Mouse (Mus musculus): ENCODE results near the gene Atrnl1. TPM values are rescaled to one million over a fixed set of nuclear protein-coding genes. Genes with fewer than 3 reads are reported as not detected.

The Atrnl1 gene
- total RNA-seq, 2 experiments from 2014 or later: 7.1 to 8.0 TPM

DNA sequence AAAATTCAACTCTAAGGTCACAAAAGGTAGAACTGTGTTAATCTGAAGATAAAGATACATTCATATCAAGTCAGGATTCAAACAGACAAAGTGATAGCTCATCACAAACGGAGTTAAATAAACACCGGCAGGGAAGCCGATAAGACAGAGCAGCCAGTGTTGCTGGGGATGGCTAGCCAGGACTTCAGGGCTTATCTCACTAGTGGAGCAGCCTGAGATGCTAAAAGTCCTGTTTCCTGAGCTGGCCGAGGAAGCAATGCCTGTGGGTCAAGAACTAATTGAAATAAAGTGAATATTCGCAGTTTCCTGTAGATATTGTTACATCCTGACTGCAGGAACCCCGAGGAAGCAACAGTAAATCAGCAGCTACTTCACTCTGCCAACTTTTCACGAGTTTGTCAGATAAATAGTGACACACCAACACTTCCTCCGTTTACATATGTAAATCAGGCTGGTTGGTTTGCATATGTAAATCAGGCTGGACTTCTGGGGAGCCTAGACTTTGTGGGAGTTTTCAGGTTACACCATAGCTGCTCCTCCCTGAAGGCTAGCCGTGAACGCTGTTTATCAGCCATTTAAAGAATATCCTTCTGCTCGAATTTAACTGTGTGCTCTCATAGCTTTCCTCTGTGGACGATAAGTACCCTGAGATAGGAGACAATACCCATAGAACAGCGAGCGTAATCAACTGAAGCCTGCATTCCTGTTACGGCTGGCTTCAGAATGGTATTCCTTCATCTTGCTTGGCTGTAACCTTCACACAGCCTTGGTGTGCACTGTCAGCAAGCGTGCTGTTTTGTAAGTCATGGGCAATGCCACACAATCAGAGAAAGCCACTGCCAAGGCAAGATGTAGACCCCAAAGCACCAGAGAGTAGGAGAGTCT, 453.5 kb downstream of the Atrnl1 start:
- no peak for TF ChIP-seq CTCF (IDR thresholded peaks at IDR 0.05)
- Histone ChIP-seq H3K27ac (no peak overlapping the region), H3K4me3 (no peak overlapping the region)
- intact Hi-C loops (cut with DNase I): no loop called here
- no peak for DNase-seq

DNA sequence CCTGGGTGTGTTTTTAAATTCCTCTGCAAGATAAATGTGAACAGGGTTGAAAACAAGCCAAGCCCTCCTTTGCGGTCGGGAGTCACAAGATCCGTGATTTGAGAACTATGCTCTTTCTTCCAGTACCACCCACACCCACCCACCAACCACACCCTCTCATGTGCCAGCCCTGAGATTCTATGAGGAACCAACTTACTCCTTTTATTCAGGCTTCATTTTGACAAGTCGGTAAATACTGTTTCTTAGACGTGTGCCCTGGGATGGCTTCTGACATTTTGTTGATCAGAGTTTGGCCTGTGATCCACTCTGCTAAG, 454.1 kb downstream of the Atrnl1 start:
- DNase-seq: no peak
- Histone ChIP-seq H3K27ac (no peak overlapping the region), H3K4me3 (no peak overlapping the region)
- intact Hi-C loops (cut with DNase I): no loop called here
- no peak for TF ChIP-seq CTCF (IDR thresholded peaks at IDR 0.05)

DNA sequence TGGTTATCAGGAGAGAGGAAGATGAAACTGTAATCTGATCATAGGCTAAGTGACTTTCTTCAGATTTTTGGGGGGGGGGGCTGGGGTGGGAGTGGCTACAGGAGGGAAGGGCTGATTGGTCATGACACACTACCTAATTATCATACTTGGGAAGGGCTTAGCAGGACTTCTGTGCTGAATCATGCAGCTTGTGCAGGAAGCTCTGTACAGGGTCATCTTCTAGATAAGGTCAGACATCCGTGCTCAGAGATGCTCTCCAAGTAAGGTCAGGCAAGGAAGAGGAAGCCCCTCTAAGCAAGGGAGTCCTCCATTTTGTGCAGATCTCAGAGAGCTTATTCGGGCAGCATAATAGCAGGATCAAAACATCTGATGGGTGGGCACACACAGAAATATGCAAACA, 454.7 kb downstream of the Atrnl1 start:
- TF ChIP-seq CTCF (IDR thresholded peaks at IDR 0.05): no peak
- no peak overlapping the region for H3K27ac ChIP-seq
- no peak for DNase-seq
- intact Hi-C loops (cut with DNase I): no loop called here
- no peak overlapping the region for H3K4me3 ChIP-seq

DNA sequence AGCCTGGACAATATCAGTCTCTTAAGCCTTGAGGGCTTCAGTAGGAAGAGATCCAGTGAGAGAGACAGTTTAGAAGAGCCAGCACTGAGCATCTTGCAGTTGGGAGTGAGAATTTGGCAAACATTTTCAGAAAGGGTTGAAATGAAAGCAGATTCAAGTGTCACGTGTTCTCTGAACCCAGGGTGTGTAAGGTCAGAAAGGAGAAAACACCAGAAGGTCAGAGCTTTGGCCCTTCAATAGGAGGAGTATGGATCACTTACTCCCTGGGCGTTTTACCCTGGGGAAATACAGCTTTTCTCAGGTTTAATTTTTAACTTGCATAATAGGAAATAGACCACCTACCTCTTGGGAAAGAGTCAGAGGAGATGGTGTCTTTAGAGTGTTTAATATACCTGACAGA, 457.3 kb downstream of the Atrnl1 start:
- H3K27ac ChIP-seq: no peak overlapping the region
- TF ChIP-seq CTCF (IDR thresholded peaks at IDR 0.05): no peak
- intact Hi-C loops (cut with DNase I): no loop called here
- no peak for DNase-seq
- no peak overlapping the region for H3K4me3 ChIP-seq

DNA sequence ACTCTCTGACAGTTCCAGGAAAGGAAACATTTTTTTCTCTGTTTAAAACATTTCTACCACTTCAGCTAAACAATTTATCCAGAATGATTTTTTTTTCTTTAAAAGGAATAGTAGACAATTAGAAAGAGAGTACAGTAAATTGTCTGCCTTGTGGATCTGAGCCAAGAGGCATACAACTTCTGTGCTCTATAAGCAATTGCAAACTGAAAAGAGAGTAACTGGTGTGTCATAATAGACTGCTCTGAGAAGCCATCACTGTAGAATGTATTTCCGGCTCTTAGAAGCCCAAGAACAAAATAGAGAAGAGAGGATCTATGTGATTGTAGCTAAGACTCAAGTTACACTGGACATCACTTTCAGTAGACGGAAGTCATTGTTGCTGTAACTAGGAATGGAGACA, 458.1 kb downstream of the Atrnl1 start:
- no peak for TF ChIP-seq CTCF (IDR thresholded peaks at IDR 0.05)
- H3K27ac ChIP-seq: no peak overlapping the region
- H3K4me3 ChIP-seq: no peak overlapping the region
- DNase-seq: no peak
- intact Hi-C loops (cut with DNase I): no loop called here

DNA sequence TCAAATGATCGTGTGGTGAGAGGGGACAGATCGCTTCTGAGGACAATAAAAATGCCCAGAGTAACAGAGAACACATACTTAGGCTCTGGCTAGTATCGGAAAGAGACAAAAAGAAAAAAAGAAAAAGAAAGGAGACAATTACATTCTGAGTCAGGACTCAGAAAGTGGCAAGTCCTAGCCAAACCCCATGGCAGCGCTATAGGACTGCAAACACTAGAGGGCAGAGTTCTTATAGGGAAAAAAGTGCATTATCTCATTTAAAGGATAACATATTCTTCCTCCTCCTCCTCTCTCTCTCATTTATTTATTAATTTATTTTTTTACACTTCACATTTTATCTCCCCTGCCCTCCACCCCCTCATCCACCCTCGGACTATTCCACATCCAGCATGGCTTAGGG, 461.6 kb downstream of the Atrnl1 start:
- no peak for DNase-seq
- intact Hi-C loops (cut with DNase I): loop anchor here (5.0 kb wide), 1 partner anchor 395 kb away; no protein-coding TSS in a partner anchor
- Histone ChIP-seq H3K4me3 (no peak overlapping the region), H3K27ac (no peak overlapping the region)
- peak; percentile 52 for TF ChIP-seq CTCF (IDR thresholded peaks at IDR 0.05)

DNA sequence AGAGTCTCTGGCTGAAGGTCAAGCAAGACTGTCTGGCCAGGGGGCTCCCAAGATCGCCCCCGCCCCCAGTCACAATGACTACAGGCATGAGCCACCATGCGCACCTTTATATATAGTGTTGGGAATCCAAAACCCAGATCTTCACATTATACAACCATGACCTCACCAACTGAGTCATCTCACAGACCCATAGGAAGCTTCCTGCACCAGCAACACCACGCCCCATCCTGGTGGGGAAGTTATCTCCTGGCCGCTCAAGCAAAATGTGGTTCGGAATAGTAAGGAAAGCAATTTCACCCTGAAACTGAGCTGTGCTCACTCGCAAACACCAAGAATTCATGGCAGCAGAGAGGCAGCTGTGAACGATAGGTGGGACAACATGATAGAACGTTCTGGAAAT, 462.0 kb downstream of the Atrnl1 start:
- H3K27ac ChIP-seq: no peak overlapping the region
- intact Hi-C loops (cut with DNase I): loop anchor here (5.0 kb wide), 1 partner anchor 394 kb away; no protein-coding TSS in a partner anchor
- no peak for TF ChIP-seq CTCF (IDR thresholded peaks at IDR 0.05)
- no peak for DNase-seq
- H3K4me3 ChIP-seq: no peak overlapping the region

DNA sequence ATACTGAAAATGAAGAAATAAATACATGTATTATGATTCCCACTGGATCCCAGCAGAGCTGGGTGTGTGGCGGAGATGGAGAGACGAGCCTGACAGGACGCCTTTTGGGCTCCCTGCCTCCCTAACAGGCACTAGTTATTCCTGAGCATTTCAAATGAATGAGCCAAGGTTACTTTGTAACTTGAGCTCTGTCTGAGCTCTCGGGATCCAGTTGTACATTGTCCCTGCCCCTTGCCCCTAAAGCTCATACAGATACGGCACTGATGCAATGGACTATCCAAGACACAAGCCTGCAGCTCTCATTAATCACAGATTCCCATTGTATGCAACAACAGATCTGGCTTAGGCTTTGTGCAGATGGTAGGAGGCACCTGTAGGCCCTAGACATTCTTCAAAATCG, 464.4 kb downstream of the Atrnl1 start:
- no peak for TF ChIP-seq CTCF (IDR thresholded peaks at IDR 0.05)
- intact Hi-C loops (cut with DNase I): no loop called here
- Histone ChIP-seq H3K4me3 (no peak overlapping the region), H3K27ac (no peak overlapping the region)
- no peak for DNase-seq

DNA sequence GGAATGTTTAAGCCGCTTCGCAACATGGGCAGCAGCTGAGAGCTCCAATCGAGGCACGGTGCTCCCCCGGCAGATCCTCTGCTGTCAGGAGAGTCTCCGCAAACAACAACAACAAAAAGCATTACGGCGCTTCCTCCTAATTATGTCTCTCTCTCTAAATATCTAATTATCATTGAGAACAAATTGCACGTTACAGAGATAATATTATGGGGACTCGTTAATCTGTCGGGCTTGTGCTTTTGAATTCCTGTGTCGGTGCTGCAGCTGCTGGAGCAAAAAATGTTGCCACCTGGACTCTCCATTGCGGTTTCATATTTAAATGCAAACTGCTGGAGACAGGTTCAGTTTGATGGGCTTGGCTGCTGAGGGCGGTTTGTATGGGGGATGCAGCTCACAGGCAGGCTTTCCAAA, 466.1 kb downstream of the Atrnl1 start:
- intact Hi-C loops (cut with DNase I): no loop called here
- no peak for DNase-seq
- H3K27ac ChIP-seq: no peak overlapping the region
- TF ChIP-seq CTCF (IDR thresholded peaks at IDR 0.05): no peak
- H3K4me3 ChIP-seq: no peak overlapping the region

DNA sequence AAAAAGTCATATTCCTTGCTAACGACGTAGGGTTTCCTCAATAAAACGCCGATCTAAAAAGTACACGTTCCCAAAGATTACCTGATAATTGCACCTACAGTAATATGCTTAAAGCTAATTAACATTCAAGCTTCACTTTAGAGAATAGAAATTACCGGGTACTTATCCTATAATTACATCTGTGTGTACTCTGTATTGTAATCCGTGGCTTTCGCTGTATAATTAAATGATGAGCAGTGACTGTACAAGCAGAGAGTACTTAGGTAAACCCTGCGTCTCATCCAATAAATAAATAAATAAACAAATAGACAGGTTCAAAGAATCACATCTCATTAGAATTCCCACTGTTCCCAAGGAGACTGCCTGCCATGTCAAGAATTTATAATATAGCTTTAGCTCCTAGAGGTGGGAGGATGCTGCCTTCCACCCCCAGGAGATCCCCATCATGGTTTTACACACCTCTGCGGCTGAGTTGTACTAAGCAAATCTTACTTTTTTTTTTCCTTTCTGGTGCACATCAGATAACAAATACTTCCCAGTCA, 466.8 kb downstream of the Atrnl1 start:
- no peak overlapping the region for H3K27ac ChIP-seq
- no peak for TF ChIP-seq CTCF (IDR thresholded peaks at IDR 0.05)
- DNase-seq: no peak
- intact Hi-C loops (cut with DNase I): no loop called here
- H3K4me3 ChIP-seq: no peak overlapping the region

DNA sequence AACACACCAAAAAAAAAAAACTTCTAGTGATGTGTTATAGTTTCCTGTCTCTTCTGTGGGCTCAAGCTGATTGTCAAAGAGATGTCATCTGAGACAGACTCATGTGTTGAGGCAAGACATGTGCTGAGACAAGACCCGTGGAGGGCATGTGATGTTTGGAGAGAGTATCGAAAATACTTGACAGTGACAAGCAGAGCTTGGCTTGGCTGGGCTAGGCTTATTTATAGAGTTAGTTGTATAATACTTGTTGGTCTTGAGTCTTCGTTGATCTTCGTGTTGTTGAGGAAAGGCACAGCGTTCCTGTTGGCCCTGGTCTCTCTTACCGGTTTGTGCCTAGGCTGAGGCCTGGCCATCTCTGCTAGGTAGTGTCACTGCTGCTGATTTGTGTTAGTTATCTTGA, 469.3 kb downstream of the Atrnl1 start:
- H3K27ac ChIP-seq: no peak overlapping the region; the same call in 1 of the 2 replicates
- intact Hi-C loops (cut with DNase I): no loop called here
- no peak overlapping the region for H3K4me3 ChIP-seq
- TF ChIP-seq CTCF (IDR thresholded peaks at IDR 0.05): no peak
- DNase-seq: no peak

DNA sequence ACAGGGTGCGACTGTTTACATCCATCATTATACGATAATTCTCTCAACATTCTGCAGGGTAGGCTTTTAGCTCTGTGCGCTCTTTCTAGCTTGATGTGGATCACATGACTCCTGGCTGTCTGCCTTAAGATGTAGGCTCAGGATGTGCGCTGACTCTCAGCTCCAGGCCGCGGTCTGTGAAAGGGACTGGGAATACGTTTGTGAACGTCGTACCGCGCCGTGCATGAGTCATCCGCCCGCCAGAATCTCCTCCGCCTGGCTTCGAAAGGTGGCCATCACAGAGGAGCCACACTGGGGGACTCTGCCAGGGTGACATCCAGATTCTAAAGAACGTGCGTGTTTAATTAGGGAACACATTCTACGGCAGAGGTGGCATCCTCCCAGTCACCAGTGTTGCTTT, 471.9 kb downstream of the Atrnl1 start:
- no peak for DNase-seq
- Histone ChIP-seq H3K27ac (no peak overlapping the region), H3K4me3 (no peak overlapping the region)
- TF ChIP-seq CTCF (IDR thresholded peaks at IDR 0.05): no peak
- intact Hi-C loops (cut with DNase I): no loop called here

DNA sequence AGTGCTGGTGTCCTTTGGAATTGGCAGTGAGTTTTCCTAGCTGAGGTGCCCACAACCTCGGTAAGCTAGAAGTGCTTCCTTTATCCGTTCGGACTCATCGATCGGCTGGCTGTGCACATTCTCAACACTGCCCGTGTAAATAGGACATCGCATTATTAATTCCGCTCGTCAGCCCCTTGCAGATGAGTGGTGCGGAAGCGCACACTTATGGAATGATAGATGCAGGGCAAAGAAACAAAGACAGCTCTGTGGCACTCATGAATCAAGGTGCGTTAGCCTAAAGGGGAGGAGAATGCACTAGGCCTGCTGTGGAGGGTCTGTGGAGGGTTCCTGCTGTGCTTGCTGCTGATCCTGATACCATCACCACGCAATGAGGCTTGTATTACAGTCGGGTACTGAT, 474.0 kb downstream of the Atrnl1 start:
- no peak for DNase-seq
- intact Hi-C loops (cut with DNase I): no loop called here
- no peak for TF ChIP-seq CTCF (IDR thresholded peaks at IDR 0.05)
- Histone ChIP-seq H3K4me3 (no peak overlapping the region), H3K27ac (no peak overlapping the region)

DNA sequence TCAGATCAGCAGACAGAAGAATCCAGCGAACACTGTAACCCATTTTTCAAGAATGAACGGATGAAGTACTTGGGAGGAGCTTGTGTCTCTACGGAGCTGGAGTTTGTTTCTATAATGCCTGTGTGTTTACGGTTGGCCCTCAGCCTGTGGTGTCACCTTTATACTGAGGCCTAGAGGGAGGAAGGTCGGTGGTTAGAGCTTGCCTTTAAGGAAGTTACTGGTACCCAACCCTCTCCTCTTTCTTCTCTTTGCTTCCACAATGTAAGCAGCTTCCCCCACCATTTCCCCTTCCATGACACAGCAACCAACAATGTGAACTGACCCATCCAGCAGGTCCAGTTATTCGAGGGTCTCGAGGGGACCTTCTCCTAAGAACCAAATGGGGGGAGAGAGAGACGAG, 475.9 kb downstream of the Atrnl1 start:
- Histone ChIP-seq H3K27ac (no peak overlapping the region), H3K4me3 (no peak overlapping the region)
- DNase-seq: no peak
- intact Hi-C loops (cut with DNase I): no loop called here
- TF ChIP-seq CTCF (IDR thresholded peaks at IDR 0.05): no peak
